Mouse (Mus musculus) left cerebral cortex, adult 8-10 months (tissue): Measurements from ENCODE around the gene Nyap1. TPM values are rescaled to one million over a fixed set of nuclear protein-coding genes. Genes with fewer than 3 reads are reported as not detected.

Source experiments
- DNase-seq, 2 experiments: peaks; one replicate each; pipeline ENCODE4 v3.0.0; 2022; ENCODE audit warnings: low spot score in 2 of 2
- total RNA-seq, 4 experiments: library from RNA; stranded (reverse); gene quantifications; 2 replicates each; pipeline ENCODE4 v1.2.4; 2022

The Nyap1 gene
- 10 to 100 TPM; 76.3 to 78.9 (median 77.7) TPM for total RNA-seq

DNA sequence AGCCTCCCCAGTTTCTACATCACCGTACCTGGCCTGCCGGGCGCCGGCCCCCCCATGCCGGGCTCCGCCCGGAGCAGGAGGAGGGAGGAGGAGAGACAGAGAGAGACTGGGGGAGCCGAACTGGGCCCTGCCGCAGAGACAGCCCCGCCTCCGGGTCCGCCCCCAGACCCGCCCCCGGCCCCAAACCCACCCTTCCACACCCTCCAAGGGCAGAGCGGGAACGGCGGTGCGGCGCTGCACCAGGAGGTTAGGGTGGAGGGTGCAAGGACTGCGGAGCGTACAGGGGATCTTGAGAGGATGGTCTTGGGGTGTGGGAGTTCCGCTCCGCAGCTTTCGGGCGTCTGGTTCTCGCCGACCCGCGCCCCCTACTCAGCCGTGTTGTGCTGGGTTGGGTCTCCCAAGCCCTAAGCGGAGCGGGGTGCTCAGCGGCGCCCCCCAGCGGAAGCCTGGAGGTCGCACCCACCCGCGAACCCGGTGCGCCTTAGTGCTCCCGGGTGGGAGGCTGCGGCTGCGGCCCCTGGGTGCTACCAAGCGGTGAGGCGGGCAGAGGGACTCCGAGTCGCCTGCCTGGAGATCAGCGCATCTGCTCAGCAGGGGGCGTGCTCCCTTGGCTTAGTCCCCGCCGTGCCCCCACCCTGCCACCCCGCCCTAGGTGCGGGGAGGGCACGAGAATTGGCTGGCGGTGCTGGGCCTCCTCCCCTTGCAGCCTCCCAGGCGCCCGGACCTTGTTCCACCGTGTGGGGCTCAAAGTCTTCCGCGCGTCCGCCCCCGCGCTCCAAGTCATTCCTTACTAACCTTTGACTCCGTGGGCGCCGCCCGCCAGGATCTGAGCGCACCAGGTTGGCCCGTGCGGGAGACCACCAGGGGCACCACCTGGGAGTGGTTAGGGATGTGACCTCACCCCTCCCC is at the start of gene Nyap1:
Gene Nyap1, minus strand, starts transcription at position 585 of the 909 bp plus-strand sequence.
- peak; percentile 78 for DNase-seq

DNA sequence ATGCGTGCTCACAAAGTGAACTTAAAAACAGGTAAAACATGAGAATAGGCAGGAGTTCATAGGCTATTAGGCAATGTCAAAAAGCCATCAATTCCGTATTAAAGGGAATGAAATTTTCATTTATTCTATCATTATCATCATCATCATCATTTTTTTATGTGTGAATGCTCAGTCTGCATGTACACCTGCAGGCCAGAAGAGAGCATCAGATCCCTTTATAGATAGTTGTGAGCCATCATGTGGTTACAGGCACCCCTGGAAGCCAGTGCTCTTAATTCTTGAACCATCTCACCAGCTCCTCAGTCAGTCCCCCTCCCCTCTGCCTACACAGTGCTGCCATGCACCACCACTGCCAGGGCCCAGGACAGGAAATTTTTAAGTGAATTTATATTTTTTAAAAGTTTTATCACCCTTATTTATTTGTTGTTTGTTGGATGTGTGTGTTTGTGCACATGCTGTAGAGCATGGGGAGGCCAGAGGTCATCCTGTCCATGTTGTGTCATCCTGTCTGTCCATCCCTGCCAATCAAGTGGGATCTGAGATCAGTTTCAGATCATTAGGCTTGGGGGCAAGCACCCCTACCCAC is 47.6 kb upstream of the Nyap1 start:
- no peak for DNase-seq

DNA sequence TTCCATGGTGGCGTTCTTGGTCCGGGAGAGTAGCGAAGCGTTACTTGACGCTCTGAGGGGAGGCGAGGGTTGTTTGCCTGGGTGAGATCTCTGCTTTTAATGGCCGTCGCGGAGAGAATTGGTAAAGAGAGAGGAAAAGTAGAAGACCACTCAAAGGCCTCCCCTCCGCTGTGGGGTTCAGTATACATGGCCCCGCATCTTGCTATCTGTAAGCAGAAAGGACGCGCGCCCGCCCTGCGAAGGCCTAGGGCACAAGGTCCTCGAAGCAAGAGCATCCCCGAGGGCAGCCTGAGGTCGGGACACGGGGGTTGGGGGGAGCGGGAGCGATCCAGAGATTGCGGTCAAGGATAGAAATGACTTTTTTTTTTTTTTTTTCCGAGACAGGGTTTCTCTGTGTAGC is 46.8 kb upstream of the Nyap1 start:
- DNase-seq = peak in 1 of 2 experiments; percentile 70

DNA sequence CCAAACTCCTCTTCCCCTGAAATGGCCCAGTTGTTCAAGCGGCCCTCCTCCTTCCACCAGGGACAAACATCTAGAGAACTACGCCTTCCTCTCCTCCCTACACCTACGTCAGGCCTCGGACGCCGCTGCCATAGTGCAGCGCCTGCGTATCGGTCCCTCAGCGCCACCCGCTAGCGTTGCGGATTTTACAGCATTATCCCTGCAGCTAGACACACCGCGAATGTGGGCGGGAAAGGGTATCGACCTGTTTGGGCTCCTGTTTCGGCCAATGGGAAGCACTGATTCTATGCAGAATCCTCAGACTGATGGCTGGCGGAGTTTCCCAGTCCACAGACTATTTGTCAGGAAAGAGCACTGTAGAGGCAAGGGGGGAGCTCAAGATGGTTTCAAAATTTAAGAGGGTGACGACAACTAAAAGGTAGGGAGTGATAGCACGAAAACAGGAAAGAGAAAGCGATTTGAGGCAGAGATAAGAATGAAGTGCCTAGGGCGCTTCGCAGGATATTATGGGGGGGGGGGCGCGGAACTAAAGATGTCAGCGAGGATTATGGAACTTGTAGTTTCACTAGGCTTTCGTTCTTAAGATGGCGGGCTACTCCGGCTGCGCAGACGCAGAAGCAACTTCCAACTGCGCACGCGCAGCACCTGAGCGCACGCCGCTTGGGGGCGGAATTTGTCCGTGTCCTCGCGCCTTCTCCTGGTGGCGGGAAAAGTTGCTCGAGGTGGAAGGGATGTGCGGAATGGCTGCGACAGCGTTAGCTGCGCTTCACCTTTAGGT is 45.9 kb upstream of the Nyap1 start, which contains the start of the genes Mepce and Zcwpw1:
Gene Mepce, minus strand, starts transcription at position 505 of the 778 bp plus-strand sequence.
Gene Zcwpw1, plus strand, starts transcription at position 648 of the 778 bp plus-strand sequence.
- peak; percentile 93 to 94 for DNase-seq

DNA sequence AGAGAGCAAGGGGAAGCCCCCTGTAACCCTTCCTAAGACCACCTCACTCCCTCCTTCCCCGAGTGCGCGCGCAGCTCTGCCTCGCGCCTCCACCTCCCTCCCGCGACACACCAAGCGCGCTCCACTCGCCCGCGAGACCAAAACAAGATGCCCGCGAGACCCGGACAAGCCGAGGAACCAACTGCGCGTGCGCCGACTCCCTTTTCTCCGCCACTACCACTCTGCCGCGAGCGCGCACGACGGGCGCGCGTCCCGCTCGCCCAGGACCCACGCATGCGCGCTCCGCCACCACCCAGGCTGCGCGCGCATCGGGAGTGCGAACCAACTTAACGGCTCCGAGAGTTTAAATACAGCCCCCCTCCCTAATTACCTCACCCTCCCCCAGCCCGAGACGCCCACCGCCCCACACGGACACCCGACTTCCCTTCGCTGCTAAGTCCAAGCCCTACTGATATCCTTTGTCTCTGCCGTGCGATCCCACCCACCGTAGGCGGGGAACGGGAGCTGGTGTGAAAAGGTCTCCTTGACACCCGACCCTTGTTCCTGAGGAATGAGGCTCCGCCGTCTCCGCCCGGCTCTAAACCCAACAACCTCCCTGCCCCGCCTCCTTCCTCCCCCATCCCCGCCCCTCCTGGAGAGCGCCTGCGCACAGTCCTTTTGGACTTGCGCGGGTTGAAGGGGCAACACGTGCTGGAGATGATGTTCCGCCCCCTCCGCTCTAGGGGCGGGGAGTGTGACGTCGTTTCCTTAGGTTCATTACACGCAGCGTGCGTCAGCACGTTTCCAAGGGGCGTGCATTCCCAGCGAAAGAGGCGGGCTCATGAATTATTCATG is 44.9 kb upstream of the Nyap1 start:
- peak; percentile 97 to 99 for DNase-seq

DNA sequence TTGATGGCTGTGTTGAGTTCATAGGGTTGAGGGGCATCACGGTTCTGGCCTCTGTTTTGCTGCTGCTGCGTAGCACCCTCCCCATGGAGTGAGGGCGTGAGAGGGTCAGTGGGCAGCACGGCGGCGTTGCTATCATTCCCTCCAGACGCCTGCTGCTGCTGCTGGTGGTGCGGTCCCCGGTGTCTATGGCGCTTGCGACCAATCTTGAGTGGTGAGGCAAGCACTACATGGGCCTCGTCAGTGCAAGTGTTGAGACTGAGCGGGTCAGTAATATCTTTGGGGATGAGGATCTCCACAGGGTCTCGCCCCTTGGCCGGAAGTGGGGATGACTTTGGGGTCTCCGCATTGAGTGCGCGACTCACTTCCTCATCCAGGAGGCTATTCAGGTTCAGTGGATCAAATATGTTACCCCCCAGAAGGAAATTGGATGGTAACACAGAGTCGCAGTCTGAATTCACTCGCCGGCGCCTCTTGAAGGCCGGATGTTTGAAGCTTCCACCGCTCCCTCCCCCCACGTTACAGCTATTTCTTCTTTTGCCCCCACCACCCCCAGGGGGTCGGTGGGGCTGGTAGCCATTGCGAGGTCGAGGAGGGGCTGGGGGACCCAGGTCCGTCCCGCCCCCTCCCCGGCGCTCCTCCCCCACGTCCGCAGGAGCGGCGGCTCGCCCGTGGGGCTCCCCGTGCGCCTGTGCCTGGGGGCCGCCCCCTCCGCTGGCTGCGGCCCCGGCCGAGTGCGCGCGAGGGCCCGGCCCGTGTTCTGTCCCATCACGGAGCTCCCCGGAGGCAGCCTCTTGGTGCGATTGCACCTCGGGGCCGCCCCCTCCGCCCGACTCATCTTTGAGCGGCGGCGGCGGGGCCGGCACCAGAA is 44.0 kb upstream of the Nyap1 start:
- DNase-seq = peak in 1 of 2 experiments; percentile 75

DNA sequence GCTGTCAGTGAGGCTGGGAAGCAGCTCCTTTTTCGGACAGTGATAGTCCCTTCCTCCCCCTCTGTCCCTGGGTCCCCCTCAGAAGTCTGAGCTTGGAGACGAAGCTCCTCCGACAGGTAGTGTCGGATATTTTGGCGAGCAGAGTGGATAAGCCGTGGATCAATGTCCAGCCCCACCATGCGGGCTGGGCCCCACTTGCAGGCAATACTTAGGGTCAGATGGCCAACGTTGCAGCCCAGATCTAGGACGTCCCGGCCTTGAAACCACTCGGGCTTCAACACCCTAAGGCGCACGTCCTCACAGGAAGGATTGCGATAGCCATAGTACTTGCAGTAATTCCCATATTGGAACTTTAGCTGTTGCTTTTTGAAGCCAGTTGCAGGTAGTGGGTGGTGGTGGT is 43.1 kb upstream of the Nyap1 start:
- DNase-seq = no peak

DNA sequence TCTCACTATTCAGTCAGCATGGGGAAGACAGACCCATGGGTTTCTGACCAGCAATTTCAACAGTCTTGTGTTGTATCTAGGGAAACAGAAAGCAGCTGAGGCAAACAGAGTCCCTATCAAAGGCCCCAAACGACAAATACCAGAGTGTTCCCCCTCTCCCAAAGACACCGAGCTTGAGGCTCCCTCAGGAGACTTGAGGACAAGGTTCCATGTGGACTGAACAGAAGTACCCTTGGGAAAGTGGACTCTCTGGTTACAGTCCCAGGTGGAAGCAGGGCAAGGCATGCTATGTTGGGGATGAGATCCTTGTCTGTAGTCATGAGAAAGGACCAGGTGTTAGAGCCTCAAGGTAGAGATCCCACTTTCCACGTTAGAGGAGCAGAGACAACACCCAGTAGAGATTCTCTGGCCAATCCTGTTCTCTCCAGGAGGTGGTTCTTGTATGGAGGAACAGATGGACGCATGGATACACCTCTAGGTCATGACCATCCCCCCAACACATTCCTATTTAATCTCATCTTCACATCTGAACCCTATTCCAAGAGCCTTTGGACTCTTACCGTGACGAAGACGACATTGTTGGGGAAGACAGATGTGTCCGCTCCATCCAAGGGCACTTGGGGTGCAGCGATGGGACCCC is 42.6 kb upstream of the Nyap1 start:
- no peak for DNase-seq

DNA sequence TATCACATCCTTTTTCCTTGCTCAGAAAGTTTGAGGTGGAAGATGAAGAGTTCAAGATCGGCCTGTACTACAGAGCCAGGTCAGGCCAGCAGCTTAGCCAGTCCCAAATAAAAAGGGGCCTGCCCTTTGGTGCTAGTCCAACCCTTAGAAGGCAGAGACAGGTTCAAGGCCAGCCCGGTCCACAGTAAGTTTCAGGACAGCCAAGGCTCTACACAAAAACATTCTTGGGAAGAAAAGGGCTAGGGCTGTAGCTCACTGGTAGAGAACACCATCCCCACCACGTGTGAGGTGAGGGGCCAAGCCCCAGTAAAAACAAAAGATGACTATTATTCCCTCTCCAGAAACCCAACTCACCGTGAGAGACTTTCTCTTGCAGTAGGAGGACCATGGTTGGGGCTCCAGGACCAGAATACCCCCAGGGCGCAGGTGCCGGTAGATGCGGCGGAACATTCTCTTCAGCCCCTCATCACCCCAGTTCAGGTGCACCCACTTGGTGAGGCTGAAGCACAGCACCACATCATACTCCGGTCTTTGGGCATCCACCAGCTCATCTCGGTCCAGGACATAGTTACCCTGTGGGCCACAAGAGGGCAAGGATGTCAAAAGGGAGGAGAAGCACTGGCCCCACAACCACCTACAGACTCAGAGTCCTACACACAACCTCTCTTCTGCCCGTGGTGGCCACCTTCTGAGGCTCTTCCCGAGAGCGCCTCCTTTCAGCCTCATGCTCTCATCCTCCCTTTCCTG is 41.5 kb upstream of the Nyap1 start:
- DNase-seq = no peak

DNA sequence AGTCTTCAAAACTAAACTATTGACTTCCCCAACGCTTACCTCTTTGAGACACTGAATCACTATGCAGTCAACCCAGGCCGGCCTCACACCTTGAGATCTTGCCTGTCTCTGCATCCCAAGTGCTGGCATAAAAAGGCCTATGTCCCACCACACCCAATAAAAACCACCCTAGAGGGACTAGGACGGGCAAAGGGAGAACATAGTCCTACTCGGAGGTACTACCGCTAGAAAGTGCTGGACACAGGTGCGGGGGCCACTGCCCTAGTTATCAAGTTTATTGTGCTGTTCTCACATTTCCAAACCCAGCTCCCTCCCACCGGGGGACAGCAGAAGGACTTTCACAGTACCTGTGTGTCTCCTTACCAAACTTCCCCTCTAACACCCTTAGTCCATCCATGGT is 40.3 kb upstream of the Nyap1 start:
- DNase-seq = no peak

DNA sequence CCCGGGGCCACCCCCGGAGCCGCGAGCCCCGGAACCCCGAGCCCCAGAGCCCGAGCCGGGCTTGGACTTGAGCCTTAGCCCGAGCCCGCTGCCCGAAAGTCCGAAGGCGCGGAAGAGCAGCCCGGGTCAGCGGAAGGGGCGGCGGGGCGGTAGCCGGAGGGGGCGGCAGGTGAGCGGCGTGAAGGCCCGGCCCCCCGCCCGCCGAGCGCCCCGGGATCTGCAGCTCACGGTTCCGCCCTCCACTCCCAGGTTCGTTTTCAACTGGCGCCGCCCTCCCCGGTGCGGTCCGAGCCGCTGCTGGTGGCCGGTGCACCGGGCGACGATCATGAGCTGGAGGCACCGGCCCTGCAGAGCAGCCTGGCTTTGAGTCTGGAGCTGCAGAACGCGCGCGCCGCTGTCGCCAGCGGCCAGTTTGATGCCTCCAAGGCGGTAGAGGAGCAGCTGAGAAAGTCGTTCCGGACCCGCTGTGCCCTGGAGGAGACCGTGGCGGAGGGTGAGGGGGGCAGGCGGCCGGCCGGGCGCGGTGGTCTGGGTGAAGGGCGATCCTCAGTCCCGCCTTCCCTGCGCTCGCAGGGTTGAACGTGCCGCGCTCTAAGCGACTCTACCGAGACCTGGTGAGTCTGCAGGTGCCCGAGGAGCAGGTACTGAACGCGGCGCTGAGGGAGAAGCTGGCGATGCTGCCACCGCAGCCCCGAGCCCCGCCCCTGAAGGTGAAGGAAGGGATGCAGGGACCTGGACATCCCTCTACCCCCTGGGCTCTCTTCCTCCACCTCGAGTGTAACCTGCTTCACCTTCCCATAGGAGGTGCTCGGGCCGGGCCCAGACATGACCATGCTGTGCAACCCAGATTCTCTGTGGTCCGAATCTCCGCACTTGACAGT is 37.9 kb upstream of the Nyap1 start:
- DNase-seq = no peak

DNA sequence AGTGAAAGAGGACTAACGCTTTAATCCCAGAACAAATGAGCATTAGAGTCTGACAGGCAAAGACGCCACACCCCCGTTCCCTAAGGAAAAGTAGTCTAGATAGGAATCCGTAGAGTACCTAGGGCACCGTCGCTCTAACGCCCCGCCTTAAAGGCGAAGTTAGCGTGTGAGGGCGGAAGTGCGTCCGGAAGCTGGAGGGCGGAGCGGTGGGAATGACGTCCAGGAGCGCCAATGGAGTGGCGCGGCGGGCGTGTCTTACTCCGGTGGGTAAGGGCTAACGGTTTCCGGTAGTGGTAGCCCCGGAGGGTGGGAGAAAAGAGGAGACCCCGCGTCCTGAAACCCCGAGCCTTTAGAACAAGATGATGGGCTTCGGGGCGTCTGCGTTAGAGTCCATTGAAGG is 37.2 kb upstream of the Nyap1 start, which contains the start of gene Ppp1r35:
Gene Ppp1r35, plus strand, starts transcription at position 215 of the 400 bp plus-strand sequence.
- peak; percentile 95 to 97 for DNase-seq

DNA sequence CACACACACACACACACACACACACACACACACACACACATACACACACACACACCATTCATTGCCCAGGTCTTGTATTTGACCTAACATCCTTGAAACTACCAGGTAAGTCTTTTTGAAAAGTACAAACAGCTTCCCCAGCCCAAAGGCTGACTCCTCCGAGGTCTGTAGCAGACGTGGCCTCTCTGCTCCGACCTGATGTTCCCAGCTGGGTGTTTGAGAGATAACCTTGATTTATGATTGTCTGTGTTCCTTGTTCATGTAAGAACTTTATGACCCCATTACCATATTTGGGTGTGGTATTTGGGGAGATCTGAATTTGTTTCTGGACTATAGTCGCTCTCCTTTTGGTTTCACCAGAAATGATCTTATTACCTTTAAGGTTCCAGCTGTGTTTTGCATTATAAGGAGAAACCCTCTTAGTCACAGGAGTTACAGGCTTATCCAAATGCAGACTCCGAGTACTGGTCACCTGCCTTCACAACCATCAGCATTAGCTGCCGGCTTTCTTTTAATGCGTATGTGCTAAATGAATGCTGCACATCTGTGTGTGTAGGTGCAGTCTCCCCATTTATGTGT is 35.9 kb upstream of the Nyap1 start:
- peak in 1 of 2 experiments; percentile 6 for DNase-seq

DNA sequence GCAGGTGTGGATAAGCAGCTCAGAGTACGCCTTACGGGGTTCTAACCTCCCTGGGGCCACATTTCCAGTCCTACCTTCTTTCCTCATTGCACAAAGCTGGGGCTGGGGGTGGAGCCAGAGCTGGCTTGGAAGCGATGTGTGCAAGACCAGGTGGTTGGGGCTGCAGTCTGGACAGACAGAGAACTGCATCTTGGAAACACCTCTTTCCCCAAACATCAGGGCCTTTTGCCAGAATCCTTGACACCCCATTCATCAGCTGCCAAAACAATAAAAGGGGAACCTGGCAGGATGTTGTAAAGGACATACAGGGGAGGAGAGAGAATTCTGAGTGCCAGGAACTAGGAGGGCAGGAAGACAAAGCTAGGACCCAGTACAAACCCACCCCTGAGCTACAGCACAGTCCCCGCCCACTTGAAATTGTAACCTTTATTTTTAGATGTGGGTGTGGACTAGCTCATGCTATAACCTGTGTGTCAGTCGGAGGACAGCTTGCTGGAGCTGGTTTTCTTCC is 35.1 kb upstream of the Nyap1 start:
- DNase-seq = no peak

DNA sequence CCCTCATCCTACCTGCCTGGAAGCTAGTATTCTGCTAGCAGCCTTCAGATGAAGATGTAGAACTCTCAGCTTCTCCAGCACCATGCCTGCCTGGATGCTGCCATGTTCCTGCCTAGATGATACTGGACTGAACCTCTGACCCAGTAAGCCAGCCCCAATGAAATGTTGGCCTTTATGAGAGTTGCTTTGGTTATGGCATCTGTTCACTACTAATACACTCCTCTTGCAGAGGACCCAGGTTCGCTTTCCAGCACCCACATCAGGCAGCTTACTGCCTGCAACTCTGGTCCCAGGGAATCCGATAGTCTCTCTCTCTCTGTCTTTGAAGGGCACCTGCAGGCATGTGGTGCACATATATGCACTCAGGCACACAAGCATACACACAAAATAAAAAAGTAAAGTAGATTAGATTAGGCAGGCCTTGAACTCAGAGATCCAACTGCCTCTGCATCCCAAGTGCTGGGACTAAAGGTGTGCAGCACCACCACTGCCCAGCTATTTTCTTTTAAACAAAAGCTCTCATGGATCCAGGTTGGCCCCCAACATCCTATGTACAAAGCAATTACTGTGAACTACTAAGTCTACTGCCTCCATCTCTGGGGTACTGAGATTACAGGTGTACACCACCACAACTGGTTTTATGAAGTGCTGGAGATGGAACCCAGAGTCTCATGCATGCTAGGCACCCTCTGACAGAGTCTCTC is 34.3 kb upstream of the Nyap1 start:
- DNase-seq = no peak

DNA sequence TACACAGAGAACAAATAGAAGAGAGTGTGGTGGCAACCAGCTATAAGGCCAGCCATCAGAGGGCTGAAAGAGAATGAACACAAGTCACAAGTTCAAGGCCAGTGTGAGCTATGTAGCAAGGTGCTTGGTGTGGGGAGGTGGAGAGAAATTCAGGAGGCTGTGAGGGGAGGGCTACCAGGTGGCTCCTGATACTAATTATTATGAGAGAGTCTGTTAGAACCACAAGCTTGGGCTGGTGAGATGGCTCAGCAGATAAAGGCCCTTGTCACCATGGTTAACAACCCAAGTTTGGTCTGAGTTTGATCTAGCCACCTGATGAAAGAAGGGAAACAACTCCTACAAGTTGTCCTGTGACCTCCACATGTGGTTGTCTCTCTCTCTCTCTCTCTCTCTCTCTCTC is 31.3 kb upstream of the Nyap1 start:
- DNase-seq = no peak
